Mouse (Mus musculus): Measurements from ENCODE around the gene Orc3. TPM values are rescaled to one million over a fixed set of nuclear protein-coding genes. Genes with fewer than 3 reads are reported as not detected.

Orc3 gene
- total RNA-seq, 2 experiments from 2014 or later: 56.3 to 81.0 TPM

Other genes with a start within 250 kb of the Orc3 start
- gene Akirin2, start 64.0 kb downstream of the Orc3 start, total RNA-seq (2021): 10 to 100 TPM; 61.4 to 65.6 TPM
- 10 to 100 TPM; 41.6 to 45.8 TPM for gene Rars2, start within 50 bp of the Orc3 start, total RNA-seq (2021)
- 10 to 100 TPM; 32.7 to 35.1 TPM for gene Slc35a1, start 72.5 kb upstream of the Orc3 start, total RNA-seq (2021)
- under 1 TPM; 0.55 to 0.87 TPM for gene Cfap206, start 115.3 kb upstream of the Orc3 start, total RNA-seq (2021)
- not detected for gene Gm136, start 141.3 kb upstream of the Orc3 start, total RNA-seq (2021)
- 10 to 100 TPM; 26.7 to 30.1 TPM for gene Smim8, start 163.5 kb upstream of the Orc3 start, total RNA-seq (2021)

Data from adrenal gland, postnatal 10 days (tissue).